Mouse (Mus musculus) lung, embryonic 16.5 days (tissue): ENCODE data around the gene Alkbh2. TPM values are rescaled to one million over a fixed set of nuclear protein-coding genes. Genes with fewer than 3 reads are reported as not detected.

Experiments
- ATAC-seq: fragments of 200-750 bp; cut with Nextera tagmentation; 2 replicates; pipeline ENCODE4 v1.8.0; 2017; ENCODE audit warnings: low read depth, mild to moderate bottlenecking, moderate library complexity
- H3K27ac ChIP-seq: fragments of 300-500 bp; sonication (generic); 2 replicates; pipeline ENCODE4 v1.5.1; 2014; ENCODE audit warnings: mild to moderate bottlenecking, control low read depth, low read length
- H3K27me3 ChIP-seq: fragments of 300-500 bp; sonication (generic); 2 replicates; pipeline ENCODE4 v1.6.1; 2014; ENCODE audit warnings: low read depth, low read length, mixed read lengths; ENCODE audit not compliant: control insufficient read depth, insufficient read depth
- H3K36me3 ChIP-seq: fragments of 300-500 bp; sonication (generic); 2 replicates; pipeline ENCODE4 v1.6.1; 2014; ENCODE audit warnings: low read length; ENCODE audit not compliant: control insufficient read depth, insufficient read depth
- H3K4me1 ChIP-seq: fragments of 300-500 bp; sonication (generic); replicated peaks from 2 replicates; pipeline ENCODE4 v1.6.1; 2014; ENCODE audit warnings: low read length, mixed read lengths; ENCODE audit not compliant: control insufficient read depth, insufficient read depth
- H3K4me2 ChIP-seq: fragments of 300-500 bp; sonication (generic); 2 replicates; pipeline ENCODE4 v1.6.1; 2014; ENCODE audit warnings: low read depth, low read length, control low read depth
- H3K4me3 ChIP-seq: fragments of 300-500 bp; sonication (generic); 2 replicates; pipeline ENCODE4 v1.5.1; 2014; ENCODE audit warnings: mild to moderate bottlenecking, low read length, control low read depth
- H3K9ac ChIP-seq: fragments of 300-500 bp; sonication (generic); 2 replicates; pipeline ENCODE4 v1.6.1; 2014; ENCODE audit warnings: low read length, control low read depth
- H3K9me3 ChIP-seq: fragments of 300-500 bp; sonication (generic); 2 replicates; pipeline ENCODE4 v1.6.1; 2016; ENCODE audit warnings: low read length; ENCODE audit not compliant: control insufficient read depth
- WGBS: fragments of 180-500 bp; shearing (Covaris S2); extraction: QIAGEN DNeasy Blood & Tissue Kit; methylation state at CpG from one replicate; pipeline ENCODE4 v1.1.7; 2014; 5-methylcytosine and 5-hydroxymethylcytosine counted together
- polyA plus RNA-seq: library from polyadenylated mRNA; unstranded; fragments of >200 nt; fragmentation: Nextera tagmentation; extraction: Ambion mirVana; gene quantifications from 2 replicates; pipeline ENCODE4 v1.2.1, GENCODE M21; 2015

Gene Alkbh2
- polyA plus RNA-seq: 6.3 and 8.0 TPM in 2 replicates

GRCm38 (mm10) chr5:114127374-114128349 is at the start of gene Alkbh2:
Alkbh2 (minus strand) TSS chr5:114128218.
- Histone ChIP-seq H3K4me2 (peak within 1 kb of the TSS; percentile 96), H3K36me3 (peaks cover 10% of the 10 kb centered on the region), H3K4me1 (peaks cover 14% of the 10 kb centered on the region), H3K4me3 (peak within 1 kb of the TSS; percentile 71), H3K27me3 (no peaks in the 10 kb centered on the region), H3K27ac (peak within 1 kb of the TSS; percentile 80), H3K9me3 (no peaks in the 10 kb centered on the region), H3K9ac (peak within 1 kb of the TSS; percentile 80)
- peak; percentile 21 for ATAC-seq
- under 1% methylated on average over 68 of the region's 69 CpGs for WGBS

GRCm38 (mm10) chr5:114176548-114177400 is 48.8 kb upstream of the Alkbh2 start:
- peak overlapping the region; percentile 68 for H3K9ac ChIP-seq
- H3K9me3 ChIP-seq: no peaks in the 10 kb centered on the region
- 58% methylated on average over 8 of the region's 8 CpGs for WGBS
- H3K4me2 ChIP-seq: peak overlapping the region; percentile 78
- ATAC-seq: no peak
- peak overlapping the region; percentile 60 for H3K4me3 ChIP-seq
- H3K27ac ChIP-seq: no peak overlapping the region
- no peaks in the 10 kb centered on the region for H3K27me3 ChIP-seq
- peaks cover 4% of the 10 kb centered on the region for H3K4me1 ChIP-seq
- no peaks in the 10 kb centered on the region for H3K36me3 ChIP-seq

DNA sequence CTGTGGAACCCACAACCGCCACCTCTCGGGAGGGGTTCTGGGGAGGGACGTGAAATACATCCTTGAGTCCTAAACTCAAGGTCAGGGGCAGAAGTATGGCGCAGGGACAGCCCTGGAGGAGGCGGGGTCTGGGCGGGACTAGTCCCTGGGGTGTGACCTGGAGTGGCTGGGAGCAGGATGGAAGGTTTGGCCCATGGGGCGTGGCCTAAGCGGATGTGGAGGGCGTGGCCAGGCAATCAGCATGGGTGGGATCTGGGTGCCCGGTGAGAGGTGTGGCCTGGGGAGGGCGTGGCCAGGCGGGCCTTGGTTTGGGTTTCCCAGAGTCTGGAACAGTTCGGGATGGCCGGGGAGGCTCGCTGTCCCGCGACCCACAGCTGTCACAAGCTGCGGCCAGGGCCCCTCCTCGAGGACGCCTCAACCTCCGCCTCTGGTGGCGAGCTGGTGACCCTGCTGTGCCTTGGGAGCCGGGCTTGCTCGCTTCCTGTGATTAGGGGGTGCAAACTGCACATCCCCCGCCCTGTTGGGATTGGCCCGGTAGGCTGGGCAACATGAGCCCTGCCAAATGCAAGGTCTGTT is 47.7 kb upstream of the Alkbh2 start:
- no peaks in the 10 kb centered on the region for H3K36me3 ChIP-seq
- peak; percentile 99 for ATAC-seq
- no peaks in the 10 kb centered on the region for H3K9me3 ChIP-seq
- H3K4me1 ChIP-seq: peaks cover 4% of the 10 kb centered on the region
- H3K4me3 ChIP-seq: peak overlapping the region; percentile 60
- WGBS: under 1% methylated on average over 25 of the region's 26 CpGs
- H3K27ac ChIP-seq: peak overlapping the region; percentile 50
- H3K4me2 ChIP-seq: peak overlapping the region; percentile 78
- H3K9ac ChIP-seq: peak overlapping the region; percentile 68
- no peaks in the 10 kb centered on the region for H3K27me3 ChIP-seq

DNA sequence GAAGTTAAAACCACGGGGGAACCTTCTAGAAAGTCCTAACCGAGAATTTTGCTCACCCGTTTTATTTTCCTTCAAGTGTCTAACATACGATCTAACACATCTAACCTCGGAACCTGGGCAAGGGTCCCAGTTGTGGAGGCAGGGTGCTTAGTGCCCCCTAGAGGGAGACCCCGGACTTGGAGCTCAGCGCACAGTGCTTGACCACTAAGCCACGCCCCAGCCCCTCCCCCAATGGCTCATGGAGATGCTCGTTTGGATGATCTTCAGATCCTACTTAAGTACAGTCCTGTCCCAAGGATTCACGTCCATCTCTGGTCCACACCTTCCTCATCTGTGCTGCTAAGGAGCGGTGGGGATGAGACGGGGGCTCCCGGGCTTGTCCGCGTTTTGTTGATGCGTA is 46.6 kb upstream of the Alkbh2 start:
- Histone ChIP-seq H3K9ac (no peak overlapping the region), H3K9me3 (no peaks in the 10 kb centered on the region)
- no peak for ATAC-seq

DNA sequence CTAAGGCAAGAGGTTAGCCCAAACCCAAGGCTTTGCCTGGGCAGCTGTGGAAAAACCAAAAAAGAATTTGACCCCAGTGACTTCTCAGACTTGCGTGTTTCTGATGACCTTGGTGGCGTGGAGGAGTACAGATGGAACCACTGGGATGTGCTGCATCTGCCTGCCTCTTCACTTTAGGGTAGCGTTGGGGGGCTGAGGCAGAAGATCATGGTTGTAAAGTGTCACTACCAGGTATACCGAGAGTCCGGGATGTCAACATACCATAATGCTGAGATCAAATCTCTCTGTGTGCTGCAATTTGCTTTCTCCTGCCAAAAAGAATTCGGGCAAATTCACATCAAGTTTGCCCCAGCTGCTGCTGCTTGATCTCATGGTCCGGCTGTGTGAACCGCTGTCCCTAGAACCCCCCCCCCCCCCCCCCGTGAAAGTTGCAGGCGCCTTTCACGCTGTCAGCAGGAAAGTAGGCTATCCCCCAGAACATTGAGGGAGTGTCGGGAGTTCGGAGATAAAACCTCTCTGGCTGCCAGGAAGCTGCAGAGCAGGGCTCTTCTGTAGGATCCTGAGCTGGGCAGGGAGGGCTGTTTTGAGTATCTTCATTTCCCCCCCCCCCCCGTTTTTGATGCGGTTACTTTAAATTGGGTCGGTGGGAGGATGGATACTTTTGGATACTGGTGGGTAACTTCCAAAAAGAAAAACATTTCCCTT is 46.0 kb upstream of the Alkbh2 start:
- no peak for ATAC-seq
- 18% methylated on average over 14 of the region's 16 CpGs for WGBS
- peaks cover 4% of the 10 kb centered on the region for H3K4me1 ChIP-seq
- no peak overlapping the region for H3K27ac ChIP-seq
- no peaks in the 10 kb centered on the region for H3K9me3 ChIP-seq
- no peaks in the 10 kb centered on the region for H3K27me3 ChIP-seq
- peak overlapping the region; percentile 33 for H3K4me2 ChIP-seq
- no peak overlapping the region for H3K9ac ChIP-seq
- H3K36me3 ChIP-seq: no peaks in the 10 kb centered on the region
- H3K4me3 ChIP-seq: peak overlapping the region; percentile 2; the same call in 1 of the 2 replicates

More for the DNA sequence above, 46.6 kb upstream of the Alkbh2 start:
- no peaks in the 10 kb centered on the region for H3K27me3 ChIP-seq
- peak overlapping the region; percentile 33 for H3K4me2 ChIP-seq
- H3K4me3 ChIP-seq: 0 out of 2 replicates have a peak overlapping the region, but pooled peaks have one; percentile 5
- no peak overlapping the region for H3K27ac ChIP-seq
- 10% methylated on average over 16 of the region's 16 CpGs for WGBS
- peaks cover 4% of the 10 kb centered on the region for H3K4me1 ChIP-seq
- no peaks in the 10 kb centered on the region for H3K36me3 ChIP-seq

DNA sequence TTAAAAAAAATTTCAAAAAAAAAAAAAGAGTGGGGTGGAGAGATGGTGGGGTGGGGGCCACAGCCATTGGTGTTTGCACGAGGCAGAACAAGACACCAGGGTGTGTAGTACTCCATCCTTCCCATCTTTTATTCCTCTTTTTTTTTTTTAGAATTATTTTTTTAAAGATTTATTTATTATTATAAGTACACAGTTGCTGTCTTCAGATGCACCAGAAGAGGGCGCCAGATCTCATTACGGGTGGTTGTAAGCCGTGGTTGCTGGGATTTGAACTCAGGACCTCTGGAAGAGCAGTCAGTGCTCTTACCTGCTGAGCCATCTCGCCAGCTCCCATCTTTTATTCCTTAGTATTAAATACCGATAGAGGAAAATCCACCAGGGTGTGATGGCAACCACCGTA is 45.4 kb upstream of the Alkbh2 start:
- WGBS: 72% methylated on average over 7 of the region's 7 CpGs

GRCm38 (mm10) chr5:114172936-114173335 is 44.9 kb upstream of the Alkbh2 start:
- no peaks in the 10 kb centered on the region for H3K9me3 ChIP-seq
- H3K9ac ChIP-seq: no peak overlapping the region
- no peak overlapping the region for H3K4me2 ChIP-seq
- H3K27me3 ChIP-seq: no peaks in the 10 kb centered on the region
- H3K27ac ChIP-seq: no peak overlapping the region
- no peak for ATAC-seq
- no peak overlapping the region for H3K4me3 ChIP-seq
- 87% methylated on average over 3 of the region's 3 CpGs for WGBS
- no peaks in the 10 kb centered on the region for H3K36me3 ChIP-seq
- peaks cover 4% of the 10 kb centered on the region for H3K4me1 ChIP-seq

More for the DNA sequence above, 45.4 kb upstream of the Alkbh2 start:
- Histone ChIP-seq H3K27me3 (no peaks in the 10 kb centered on the region), H3K27ac (no peak overlapping the region), H3K9me3 (no peaks in the 10 kb centered on the region), H3K36me3 (no peaks in the 10 kb centered on the region), H3K4me3 (no peak overlapping the region), H3K4me1 (peaks cover 4% of the 10 kb centered on the region), H3K9ac (no peak overlapping the region), H3K4me2 (no peak overlapping the region)
- ATAC-seq: no peak

GRCm38 (mm10) chr5:114170345-114170744 is 42.3 kb upstream of the Alkbh2 start:
- Histone ChIP-seq H3K36me3 (no peaks in the 10 kb centered on the region), H3K4me3 (no peak overlapping the region), H3K9ac (no peak overlapping the region), H3K4me1 (peaks cover 4% of the 10 kb centered on the region), H3K9me3 (no peaks in the 10 kb centered on the region), H3K4me2 (no peak overlapping the region), H3K27ac (no peak overlapping the region), H3K27me3 (no peaks in the 10 kb centered on the region)
- WGBS: 75% methylated on average over 7 of the region's 7 CpGs
- no peak for ATAC-seq
